Mouse (Mus musculus) kidney, embryonic 15.5 days (tissue): ENCODE data around the gene Mapk13. TPM values are rescaled to one million over a fixed set of nuclear protein-coding genes. Genes with fewer than 3 reads are reported as not detected.
"Not testable (repeated sequence)": the region's sequence is repeated elsewhere in the genome, so short reads cannot be mapped to it uniquely, and the experiment has no call there.

ENCODE experiments used
- ATAC-seq: fragments of 200-750 bp; cut with Nextera tagmentation; replicated peaks from 2 replicates; pipeline ENCODE4 v1.8.0; 2017; ENCODE audit warnings: moderate TSS enrichment; ENCODE audit not compliant: low FRiP score
- H3K27ac ChIP-seq: fragments of 300-500 bp; sonication (generic); 2 replicates; pipeline ENCODE4 v1.5.1; 2015; ENCODE audit warnings: mild to moderate bottlenecking, inconsistent platforms
- H3K27me3 ChIP-seq: fragments of 300-500 bp; sonication (generic); 2 replicates; pipeline ENCODE4 v1.6.1; 2015; ENCODE audit warnings: inconsistent platforms
- H3K36me3 ChIP-seq: fragments of 300-500 bp; sonication (generic); 2 replicates; pipeline ENCODE4 v1.6.1; 2015; ENCODE audit warnings: inconsistent platforms
- H3K4me1 ChIP-seq: fragments of 300-500 bp; sonication (generic); 2 replicates; pipeline ENCODE4 v1.6.1; 2015; ENCODE audit warnings: inconsistent platforms
- H3K4me2 ChIP-seq: fragments of 300-500 bp; sonication (generic); 2 replicates; pipeline ENCODE4 v1.6.1; 2015; ENCODE audit warnings: moderate library complexity, mild to moderate bottlenecking, inconsistent platforms
- H3K4me3 ChIP-seq: fragments of 300-500 bp; sonication (generic); replicated peaks from 2 replicates; pipeline ENCODE4 v1.5.1; 2015; ENCODE audit warnings: mild to moderate bottlenecking, inconsistent platforms
- H3K9ac ChIP-seq: fragments of 300-500 bp; sonication (generic); 2 replicates; pipeline ENCODE4 v1.6.1; 2015; ENCODE audit warnings: mild to moderate bottlenecking, inconsistent platforms
- H3K9me3 ChIP-seq: fragments of 300-500 bp; sonication (generic); replicated peaks from 2 replicates; pipeline ENCODE4 v1.6.1; 2016; ENCODE audit warnings: inconsistent platforms
- WGBS: fragments of 180-500 bp; shearing (Covaris S2); methylation state at CpG from one replicate; pipeline ENCODE4 v1.1.7; 2015; ENCODE audit warnings: mixed read lengths; 5-methylcytosine and 5-hydroxymethylcytosine counted together
- polyA plus RNA-seq: library from polyadenylated mRNA; unstranded; fragments of >200 nt; fragmentation: Nextera tagmentation; extraction: Ambion mirVana; gene quantifications from 2 replicates; pipeline ENCODE4 v1.2.1, GENCODE M21; 2015

The Mapk13 gene
- polyA plus RNA-seq, 1 experiment from 2014 or later = 46.4 TPM

GRCm38 (mm10) chr17:28750580-28750979, 18.5 kb upstream of the Mapk13 start:
- H3K9me3 ChIP-seq = no peaks in the 10 kb centered on the region
- no peak overlapping the region for H3K27ac ChIP-seq
- H3K27me3 ChIP-seq = no peaks in the 10 kb centered on the region
- H3K4me3 ChIP-seq = no peak overlapping the region
- H3K9ac ChIP-seq = no peak overlapping the region
- no peak overlapping the region for H3K4me2 ChIP-seq
- WGBS = 75% methylated on average over 6 of the region's 6 CpGs
- H3K4me1 ChIP-seq = no peaks in the 10 kb centered on the region
- peaks cover 34% of the 10 kb centered on the region for H3K36me3 ChIP-seq
- ATAC-seq = no peak

- Histone ChIP-seq H3K27ac (no peak overlapping the region), H3K27me3 (no peaks in the 10 kb centered on the region), H3K4me3 (no peak overlapping the region)
Measured at GRCm38 (mm10) chr17:28756447-28756846, 12.7 kb upstream of the Mapk13 start.

GRCm38 (mm10) chr17:28757470-28757869, 11.6 kb upstream of the Mapk13 start:
- Histone ChIP-seq H3K36me3 (no peaks in the 10 kb centered on the region), H3K27me3 (no peaks in the 10 kb centered on the region), H3K9ac (no peak overlapping the region), H3K4me1 (no peaks in the 10 kb centered on the region), H3K27ac (no peak overlapping the region), H3K4me3 (no peak overlapping the region), H3K4me2 (no peak overlapping the region), H3K9me3 (no peaks in the 10 kb centered on the region)
- WGBS = 66% methylated on average over 2 of the region's 2 CpGs
- no peak for ATAC-seq

More at GRCm38 (mm10) chr17:28756447-28756846, 12.7 kb upstream of the Mapk13 start:
- Histone ChIP-seq H3K9me3 (no peaks in the 10 kb centered on the region), H3K9ac (no peak overlapping the region), H3K4me1 (no peaks in the 10 kb centered on the region), H3K36me3 (no peaks in the 10 kb centered on the region), H3K4me2 (no peak overlapping the region)
- ATAC-seq = no peak
- WGBS = 51% methylated on average over 5 of the region's 5 CpGs

GRCm38 (mm10) chr17:28760736-28761312, 8.3 kb upstream of the Mapk13 start:
- 58% methylated on average over 8 of the region's 8 CpGs for WGBS
- Histone ChIP-seq H3K4me2 (no peak overlapping the region), H3K4me3 (no peak overlapping the region), H3K9me3 (no peaks in the 10 kb centered on the region), H3K9ac (no peak overlapping the region), H3K36me3 (no peaks in the 10 kb centered on the region), H3K4me1 (no peaks in the 10 kb centered on the region), H3K27me3 (no peaks in the 10 kb centered on the region), H3K27ac (no peak overlapping the region)
- no peak for ATAC-seq

- Histone ChIP-seq H3K4me3 (no peak overlapping the region), H3K4me2 (no peak overlapping the region), H3K27ac (no peak overlapping the region), H3K9ac (no peak overlapping the region), H3K4me1 (no peaks in the 10 kb centered on the region), H3K9me3 (no peaks in the 10 kb centered on the region), H3K27me3 (no peaks in the 10 kb centered on the region), H3K36me3 (no peaks in the 10 kb centered on the region)
- ATAC-seq = no peak
- 7% methylated on average over 3 of the region's 3 CpGs for WGBS
Measured at GRCm38 (mm10) chr17:28761871-28762270, 7.2 kb upstream of the Mapk13 start.

- Histone ChIP-seq H3K27ac (no peak overlapping the region), H3K9me3 (no peaks in the 10 kb centered on the region), H3K9ac (no peak overlapping the region), H3K4me3 (no peak overlapping the region), H3K4me1 (peaks cover 23% of the 10 kb centered on the region), H3K4me2 (no peak overlapping the region), H3K27me3 (peaks cover 36% of the 10 kb centered on the region), H3K36me3 (no peaks in the 10 kb centered on the region)
- no peak for ATAC-seq
- WGBS = 56% methylated on average over 3 of the region's 3 CpGs
Measured at GRCm38 (mm10) chr17:28766203-28766602, 2.9 kb upstream of the Mapk13 start.

GRCm38 (mm10) chr17:28766781-28767515, 2.1 kb upstream of the Mapk13 start:
- no peak overlapping the region for H3K27ac ChIP-seq
- H3K9me3 ChIP-seq = no peaks in the 10 kb centered on the region
- ATAC-seq = no peak
- peaks cover 40% of the 10 kb centered on the region for H3K27me3 ChIP-seq
- peaks cover 23% of the 10 kb centered on the region for H3K4me1 ChIP-seq
- H3K4me3 ChIP-seq = no peak overlapping the region
- H3K9ac ChIP-seq = no peak overlapping the region
- 76% methylated on average over 11 of the region's 11 CpGs for WGBS
- no peaks in the 10 kb centered on the region for H3K36me3 ChIP-seq
- no peak overlapping the region for H3K4me2 ChIP-seq

- Histone ChIP-seq H3K27me3 (peaks cover 40% of the 10 kb centered on the region), H3K4me3 (peak overlapping the region; percentile 56), H3K36me3 (no peaks in the 10 kb centered on the region), H3K9me3 (no peaks in the 10 kb centered on the region), H3K27ac (peak overlapping the region; percentile 52), H3K4me2 (peak overlapping the region; percentile 91), H3K4me1 (peaks cover 23% of the 10 kb centered on the region), H3K9ac (peak overlapping the region; percentile 61)
- ATAC-seq = 0 out of 2 replicates have a peak, but pooled peaks have one; percentile 27
- 7% methylated on average over 24 of the region's 24 CpGs for WGBS
Measured at GRCm38 (mm10) chr17:28769875-28770421, 851 bp downstream of the Mapk13 start.

- 89% methylated on average over 5 of the region's 5 CpGs for WGBS
- peaks cover 40% of the 10 kb centered on the region for H3K27me3 ChIP-seq
- H3K36me3 ChIP-seq = no peaks in the 10 kb centered on the region
- H3K9me3 ChIP-seq = no peaks in the 10 kb centered on the region
- no peak for ATAC-seq
- no peak overlapping the region for H3K4me3 ChIP-seq
- H3K4me2 ChIP-seq = no peak overlapping the region
- no peak overlapping the region for H3K9ac ChIP-seq
- peaks cover 23% of the 10 kb centered on the region for H3K4me1 ChIP-seq
- H3K27ac ChIP-seq = no peak overlapping the region
Measured at GRCm38 (mm10) chr17:28771289-28771688, 2.2 kb downstream of the Mapk13 start.

- H3K4me3 ChIP-seq, ATAC-seq, H3K36me3 ChIP-seq, H3K4me2 ChIP-seq, H3K27ac ChIP-seq, H3K9ac ChIP-seq, H3K9me3 ChIP-seq: not testable (repeated sequence)
- Histone ChIP-seq H3K27me3 (peaks cover 23% of the 10 kb centered on the region), H3K4me1 (peaks cover 16% of the 10 kb centered on the region)
- WGBS = 97% methylated on average over 9 of the region's 9 CpGs
Measured at GRCm38 (mm10) chr17:28774303-28774702, 5.2 kb downstream of the Mapk13 start.

- H3K36me3 ChIP-seq = no peaks in the 10 kb centered on the region
- H3K27ac ChIP-seq = no peak overlapping the region
- H3K4me1 ChIP-seq = peaks cover 7% of the 10 kb centered on the region
- H3K9me3 ChIP-seq = no peaks in the 10 kb centered on the region
- no peak overlapping the region for H3K4me3 ChIP-seq
- peaks cover 15% of the 10 kb centered on the region for H3K27me3 ChIP-seq
- no peak for ATAC-seq
- 81% methylated on average over 4 of the region's 4 CpGs for WGBS
- no peak overlapping the region for H3K9ac ChIP-seq
- no peak overlapping the region for H3K4me2 ChIP-seq
Measured at GRCm38 (mm10) chr17:28775161-28775560, 6.1 kb downstream of the Mapk13 start.

- 92% methylated on average over 3 of the region's 3 CpGs for WGBS
- ATAC-seq = no peak
- no peaks in the 10 kb centered on the region for H3K36me3 ChIP-seq
Measured at GRCm38 (mm10) chr17:28776817-28777216, 7.7 kb downstream of the Mapk13 start.

More at GRCm38 (mm10) chr17:28776817-28777216, 7.7 kb downstream of the Mapk13 start:
- Histone ChIP-seq H3K9me3 (no peaks in the 10 kb centered on the region), H3K27me3 (no peaks in the 10 kb centered on the region; the same call in 1 of the 2 replicates), H3K4me2 (no peak overlapping the region), H3K27ac (no peak overlapping the region), H3K4me3 (no peak overlapping the region), H3K4me1 (peaks cover 8% of the 10 kb centered on the region; the same call in 1 of the 2 replicates), H3K9ac (no peak overlapping the region)
